Mouse (Mus musculus): ENCODE results near the gene Vmn1r235.
"Not testable (repeated sequence)": the region's sequence is repeated elsewhere in the genome, so short reads cannot be mapped to it uniquely, and the experiment has no call there.

Vmn1r235 gene

DNA sequence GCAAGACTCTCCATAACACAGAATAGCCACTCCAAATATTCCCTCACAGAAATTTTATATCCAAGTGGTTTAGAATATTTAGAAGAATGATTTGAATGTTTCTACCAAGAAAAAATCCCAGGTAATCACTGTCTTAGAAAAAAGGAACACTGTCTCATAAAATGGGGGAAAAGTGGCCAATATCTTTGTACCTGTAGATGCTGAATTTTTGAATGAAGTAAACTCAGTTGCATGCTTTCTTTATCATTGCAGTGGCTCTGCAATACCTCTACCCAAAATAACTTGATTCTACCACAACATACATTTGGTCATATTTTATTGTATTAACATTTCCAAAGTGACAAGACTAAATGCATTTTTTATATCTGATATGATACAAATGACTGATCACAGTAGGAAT lies at the start of gene Vmn1r235:
Gene Vmn1r235 (plus strand): TSS at position 301 of the 400 bp plus-strand sequence.
- no peak for DNase-seq (ENCODE audit: low read depth, low spot score)

DNA sequence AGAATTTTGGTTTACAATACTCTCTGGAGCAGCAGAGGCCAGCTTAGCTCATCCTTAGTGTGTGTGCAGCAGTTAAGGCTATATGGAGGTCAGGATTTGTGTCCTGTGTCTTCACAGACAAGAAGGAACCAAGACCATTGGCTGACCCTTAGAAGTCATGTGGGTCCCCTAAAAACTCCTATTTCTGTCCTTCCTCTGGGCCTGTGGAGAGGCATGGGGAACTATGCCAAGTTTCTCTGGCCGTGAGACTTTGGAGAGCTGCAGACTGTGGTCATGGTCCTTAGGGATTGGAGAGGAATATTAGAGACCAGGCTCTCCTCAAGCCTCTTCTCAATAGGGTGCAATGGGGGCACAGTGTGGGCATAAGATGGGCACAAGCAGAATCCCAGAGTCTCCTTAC lies 45.1 kb upstream of the Vmn1r235 start:
- DNase-seq (ENCODE audit: low read depth, low spot score) = not testable (repeated sequence)

DNA sequence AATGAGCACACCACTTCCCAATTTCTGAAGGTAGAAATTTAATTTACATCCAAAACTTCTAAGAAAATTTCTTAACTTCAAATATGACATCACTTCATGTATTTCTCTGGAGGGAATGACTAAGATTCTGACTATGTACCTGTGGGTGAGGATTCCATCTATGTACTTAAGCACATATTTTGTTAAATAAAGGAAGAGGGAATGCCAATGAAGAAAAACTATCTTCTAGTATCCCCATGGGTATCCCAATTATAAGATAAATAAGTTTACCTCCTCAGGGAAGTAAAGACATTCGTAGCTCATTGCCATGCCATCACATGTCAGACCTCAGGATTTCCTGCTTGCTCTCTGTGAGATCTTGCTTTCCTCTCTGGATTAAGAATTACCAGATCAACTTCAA lies 30.4 kb upstream of the Vmn1r235 start, which contains the start of gene Vmn1r234:
Gene Vmn1r234 (plus strand): TSS at position 301 of the 400 bp plus-strand sequence.
- no peak for DNase-seq (ENCODE audit: low read depth, low spot score)

DNA sequence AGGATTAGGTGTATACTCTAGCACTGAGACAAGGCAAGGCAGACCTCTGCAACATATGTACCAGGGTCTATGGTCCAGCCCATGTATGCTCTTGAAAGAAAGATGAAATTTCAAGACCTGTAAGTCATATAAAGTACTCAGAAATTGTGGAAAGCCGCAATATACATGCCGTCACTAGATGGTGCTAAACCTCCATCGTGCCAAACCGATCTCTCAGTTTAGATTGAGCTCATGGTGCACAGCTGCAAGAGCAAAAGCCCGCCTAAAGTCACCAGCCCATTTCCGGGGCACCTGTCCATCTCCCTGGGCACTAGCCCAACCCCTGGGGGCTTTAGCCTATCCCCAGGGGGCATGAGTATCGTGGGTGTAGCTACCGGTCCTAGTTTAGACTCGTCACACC lies 24.6 kb upstream of the Vmn1r235 start:
- peak; percentile 64 for DNase-seq (ENCODE audit: low read depth, low spot score)

DNA sequence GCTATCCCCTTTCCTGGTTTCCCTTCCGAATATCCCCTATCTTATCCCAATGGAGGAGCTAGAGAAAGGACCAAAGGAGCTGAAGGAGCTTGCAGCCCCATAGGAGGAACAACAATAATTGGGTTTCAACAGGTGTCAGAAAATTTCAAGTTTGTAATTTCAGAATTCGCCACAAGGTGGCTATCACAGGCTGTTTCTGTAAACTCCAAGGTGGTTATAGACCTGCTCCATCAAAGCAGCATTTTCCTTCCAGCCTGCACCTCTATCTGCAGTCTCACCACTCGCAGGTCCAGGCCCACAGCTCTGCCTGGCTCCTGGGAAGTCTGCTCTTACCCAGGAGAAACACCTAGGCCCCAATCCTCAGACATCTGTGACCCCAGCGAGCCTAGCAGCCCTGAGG lies 15.9 kb downstream of the Vmn1r235 start:
- DNase-seq (ENCODE audit: low read depth, low spot score) = peak; percentile 85

DNA sequence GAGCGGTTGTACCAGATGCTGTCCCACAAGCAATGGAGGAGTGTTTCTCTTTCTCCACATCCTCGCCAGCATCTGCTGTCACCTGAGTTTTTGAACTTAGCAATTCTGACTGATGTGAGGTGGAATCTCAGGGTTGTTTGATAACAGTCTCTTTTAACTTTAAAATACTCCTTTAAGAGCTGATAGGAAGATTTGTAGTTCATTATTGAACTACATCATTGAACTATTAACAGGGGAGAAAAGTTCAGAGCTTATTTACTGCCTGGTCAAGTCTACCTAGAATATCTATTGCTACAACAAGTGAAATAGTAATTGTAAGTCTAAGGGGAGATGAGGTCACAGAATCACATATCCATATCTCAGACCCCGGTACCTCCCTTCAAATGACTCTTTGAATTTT lies 26.4 kb downstream of the Vmn1r235 start, which contains the start of gene Vmn1r236:
Gene Vmn1r236 (plus strand): TSS at position 301 of the 400 bp plus-strand sequence.
- DNase-seq (ENCODE audit: low read depth, low spot score) = no peak

DNA sequence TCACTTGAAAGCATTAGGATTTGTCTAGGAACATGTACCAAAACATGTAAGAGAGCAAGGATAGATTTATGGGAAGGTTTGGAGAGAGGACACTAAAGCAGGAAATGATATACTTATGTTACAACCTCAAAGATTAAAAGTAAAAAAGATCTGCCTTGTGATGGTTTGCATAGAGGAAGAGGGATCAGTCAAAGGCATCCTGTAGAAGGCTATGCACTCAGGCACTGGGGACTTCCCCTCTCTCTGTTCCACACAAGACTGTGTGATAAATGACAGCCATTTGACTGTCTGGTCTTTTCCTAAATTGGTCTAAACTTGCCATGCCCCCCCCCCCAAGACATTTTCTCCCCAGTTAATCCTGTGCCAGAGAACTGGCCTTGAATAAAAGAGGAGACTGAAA lies 28.2 kb downstream of the Vmn1r235 start:
- no peak for DNase-seq (ENCODE audit: low read depth, low spot score)

DNA sequence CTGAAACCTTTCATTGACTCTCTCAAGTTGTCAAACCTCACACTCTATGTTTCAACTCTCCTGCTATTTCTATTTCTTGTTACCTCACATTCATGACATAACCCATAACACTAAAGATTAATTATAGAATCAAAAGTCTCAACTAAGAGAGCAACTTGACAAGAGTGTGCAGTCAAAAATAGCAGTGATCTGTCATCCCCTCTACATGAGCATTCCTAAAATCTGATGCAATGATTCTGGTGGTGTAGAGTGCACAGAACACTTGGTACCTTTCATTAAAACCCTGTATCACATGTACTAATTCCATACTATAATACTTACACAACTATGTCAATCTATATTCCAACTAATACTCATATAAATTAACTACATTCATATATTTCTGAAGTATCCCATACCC lies 33.5 kb downstream of the Vmn1r235 start:
- DNase-seq (ENCODE audit: low read depth, low spot score) = no peak

DNA sequence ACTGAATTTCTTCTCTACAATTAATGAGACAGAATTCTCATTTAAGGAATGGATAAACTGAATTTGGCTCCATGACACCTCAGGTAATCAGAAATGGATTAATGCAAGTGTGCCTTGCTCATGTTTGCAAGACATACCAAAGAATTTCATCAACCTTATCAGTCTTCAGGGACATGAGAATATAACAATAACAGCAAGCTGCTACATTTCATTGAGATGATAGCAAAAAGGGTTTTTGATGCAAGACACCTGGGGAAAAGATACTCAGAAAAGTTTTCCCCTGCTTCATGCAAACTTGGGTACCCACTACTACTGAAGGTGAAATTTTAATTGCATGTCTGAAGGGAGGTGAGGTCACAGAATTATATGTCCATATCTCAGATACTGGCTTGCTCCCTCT lies 55.4 kb downstream of the Vmn1r235 start, which contains the start of gene Vmn1r237:
Gene Vmn1r237 (plus strand): TSS at position 301 of the 400 bp plus-strand sequence.
- no peak for DNase-seq (ENCODE audit: low read depth, low spot score)

Measured in ES-CJ7 (cell line).